Mouse (Mus musculus) heart, embryonic 14.5 days (tissue): Measurements from ENCODE around the gene Efcab14. TPM values are rescaled to one million over a fixed set of nuclear protein-coding genes. Genes with fewer than 3 reads are reported as not detected.

Experiments
- polyA plus RNA-seq: library from polyadenylated mRNA; unstranded; fragments of >200 nt; fragmentation: Nextera tagmentation; extraction: Ambion mirVana; gene quantifications from 2 replicates; pipeline ENCODE4 v1.2.1, GENCODE M21; 2014

Efcab14 gene
- polyA plus RNA-seq, 1 experiment from 2014 or later: 32.7 TPM

Other genes starting within 250 kb of the Efcab14 start
- gene Cyp4a14, start 241.6 kb upstream of the Efcab14 start, polyA plus RNA-seq: not detected in 2 replicates
- not detected in 2 replicates for gene Cyp4a10, start 219.5 kb upstream of the Efcab14 start, polyA plus RNA-seq
- gene Cyp4a31, start 174.1 kb upstream of the Efcab14 start, polyA plus RNA-seq: not detected in 2 replicates
- not detected in 2 replicates for gene Cyp4a32, start 136.8 kb upstream of the Efcab14 start, polyA plus RNA-seq
- gene Cyp4b1, start 90.0 kb upstream of the Efcab14 start, polyA plus RNA-seq: 1.6 and 4.2 TPM in 2 replicates
- gene Tex38, start 43.3 kb downstream of the Efcab14 start, polyA plus RNA-seq: 0.26 and 0.53 TPM in 2 replicates
- 89.2 and 89.5 TPM in 2 replicates for gene Atpaf1, start 47.1 kb downstream of the Efcab14 start, polyA plus RNA-seq
- gene Mob3c, start 90.3 kb downstream of the Efcab14 start, polyA plus RNA-seq: 6.8 and 8.0 TPM in 2 replicates
- gene Mknk1, start 101.5 kb downstream of the Efcab14 start, polyA plus RNA-seq: 16.2 and 16.7 TPM in 2 replicates
- not detected in 2 replicates for gene Kncn, start 146.7 kb downstream of the Efcab14 start, polyA plus RNA-seq
- not detected in 2 replicates for gene 6430628N08Rik, start 152.9 kb downstream of the Efcab14 start, polyA plus RNA-seq
- gene Dmbx1, start 202.2 kb downstream of the Efcab14 start, polyA plus RNA-seq: not detected in 2 replicates